ENCODE assay signal across 11 mouse cellular contexts in the genomic region with DNA sequence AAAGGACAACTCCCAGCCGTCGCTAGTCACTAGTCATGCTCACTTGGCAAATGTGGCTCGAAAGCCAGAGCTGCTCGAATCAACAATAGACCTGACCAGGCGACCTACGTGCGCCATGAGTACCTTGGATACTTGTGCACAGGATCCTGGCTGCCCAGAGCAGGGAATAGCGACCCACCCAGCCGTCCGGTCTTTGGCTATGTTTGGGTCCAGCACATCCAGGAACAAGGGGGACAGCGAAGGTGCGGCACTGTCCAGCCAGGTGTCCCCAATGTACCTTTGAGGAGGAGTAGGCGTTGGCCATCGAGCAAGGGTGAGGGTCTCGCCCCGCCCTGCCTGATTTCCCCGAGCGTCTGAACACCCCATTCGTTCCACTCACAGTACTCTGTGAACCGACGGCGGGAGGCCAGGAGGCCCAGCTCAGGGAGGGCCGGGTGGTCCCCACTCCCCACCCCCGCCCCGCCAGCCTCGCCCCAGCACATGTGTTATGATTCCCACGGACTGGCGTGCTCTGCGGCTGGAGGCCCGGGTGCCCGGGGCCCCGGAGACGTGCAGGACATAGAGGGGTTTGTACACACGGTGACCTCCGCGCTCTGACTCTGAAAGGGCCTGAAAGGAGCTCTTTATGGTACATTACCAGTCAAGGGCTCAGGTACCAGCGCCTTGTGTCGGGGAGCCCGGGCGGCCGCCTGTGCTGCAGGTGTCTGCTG. TPM values are rescaled to one million over a fixed set of nuclear protein-coding genes. Genes with fewer than 3 reads are reported as not detected.
DNase-seq lines count a peak whose midpoint lies in the region; ATAC-seq and TF ChIP-seq lines count a peak whose summit lies in the region.
"Had no signal": no experiment of that assay in that cellular context is flagged by ENCODE, and none has a peak within 500 bp of the region (broad histone marks: within the 10 kb centered on the region; RNA-seq: fewer than 3 reads in every experiment).

No protein-coding gene starts in this region.

- peaks cover 83% of the 10 kb centered on the region for H3K27me3 ChIP-seq in heart, embryonic 15.5 days
- peaks cover 95% of the 10 kb centered on the region for H3K27me3 ChIP-seq in embryonic facial prominence, embryonic 13.5 days
- H3K27me3 ChIP-seq in hindbrain, postnatal 0 days (ENCODE audit: insufficient read depth, low read length), result peaks cover 59% of the 10 kb centered on the region
- peaks cover 95% of the 10 kb centered on the region for H3K27me3 ChIP-seq in neural tube, embryonic 13.5 days

- no peaks in the 10 kb centered on the region for H3K9me3 ChIP-seq in heart, embryonic 15.5 days (replicated peaks)
- H3K9me3 ChIP-seq in embryonic facial prominence, embryonic 13.5 days, result no peaks in the 10 kb centered on the region
- no peaks in the 10 kb centered on the region for H3K9me3 ChIP-seq in hindbrain, postnatal 0 days (ENCODE audit: low read length)
- H3K9me3 ChIP-seq in neural tube, embryonic 13.5 days, result no peaks in the 10 kb centered on the region

- H3K4me1 ChIP-seq in heart, embryonic 15.5 days (replicated peaks), result peaks cover 15% of the 10 kb centered on the region
- peaks cover 20% of the 10 kb centered on the region for H3K4me1 ChIP-seq in embryonic facial prominence, embryonic 13.5 days
- H3K4me1 ChIP-seq in hindbrain, postnatal 0 days (ENCODE audit: insufficient read depth, low read length), result no peaks in the 10 kb centered on the region
- H3K4me1 ChIP-seq in neural tube, embryonic 13.5 days (replicated peaks), result peaks cover 26% of the 10 kb centered on the region

- no peak for ATAC-seq in heart, embryonic 15.5 days (replicated peaks; ENCODE audit: insufficient number of reproducible peaks, insufficient read depth, low FRiP score, low read depth)
- no peak for ATAC-seq in embryonic facial prominence, embryonic 13.5 days (ENCODE audit: insufficient number of reproducible peaks, insufficient read depth, low FRiP score, low TSS enrichment, low read depth)
- peak; percentile 59; the same call in 1 of the 2 replicates for ATAC-seq in hindbrain, postnatal 0 days
- peak; percentile 54 for ATAC-seq in neural tube, embryonic 13.5 days (ENCODE audit: low read depth)
- ATAC-seq: activated CD4-positive, CD25-positive, alpha-beta regulatory T cell, adult 4 months had no signal

- no peaks in the 10 kb centered on the region for H3K36me3 ChIP-seq in heart, embryonic 15.5 days
- no peaks in the 10 kb centered on the region for H3K36me3 ChIP-seq in embryonic facial prominence, embryonic 13.5 days
- no peaks in the 10 kb centered on the region for H3K36me3 ChIP-seq in hindbrain, postnatal 0 days (ENCODE audit: insufficient read depth, low read length)
- H3K36me3 ChIP-seq in neural tube, embryonic 13.5 days, result no peaks in the 10 kb centered on the region

- peak overlapping the region; percentile 15 for H3K4me2 ChIP-seq in heart, embryonic 15.5 days
- H3K4me2 ChIP-seq in embryonic facial prominence, embryonic 13.5 days, result peak overlapping the region; percentile 14; the same call in 1 of the 2 replicates
- peak overlapping the region; percentile 54 for H3K4me2 ChIP-seq in hindbrain, postnatal 0 days (ENCODE audit: low read depth, low read length)
- H3K4me2 ChIP-seq in neural tube, embryonic 13.5 days, result peak overlapping the region; percentile 62
- H3K4me2 ChIP-seq: lung, embryonic 14.5 days had no signal

- intact Hi-C loops in heart, postnatal 10 days (cut with DNase I), result no loop called here
- intact Hi-C loops in left cerebral cortex, postnatal 25 days (cut with DNase I), result no loop called here

- WGBS in heart, embryonic 15.5 days, result 4% methylated on average over 41 of the region's 41 CpGs
- WGBS in embryonic facial prominence, embryonic 13.5 days, result 1% methylated on average over 41 of the region's 41 CpGs
- WGBS in hindbrain, postnatal 0 days, result 3% methylated on average over 41 of the region's 41 CpGs
- WGBS in neural tube, embryonic 13.5 days, result 1% methylated on average over 41 of the region's 41 CpGs

- H3K9ac ChIP-seq in heart, embryonic 15.5 days, result no peak overlapping the region
- no peak overlapping the region for H3K9ac ChIP-seq in embryonic facial prominence, embryonic 13.5 days
- H3K9ac ChIP-seq in hindbrain, postnatal 0 days (replicated peaks; ENCODE audit: low read length), result no peak overlapping the region
- no peak overlapping the region for H3K9ac ChIP-seq in neural tube, embryonic 13.5 days
- H3K9ac ChIP-seq: lung, embryonic 14.5 days had no signal

- no peak overlapping the region for H3K4me3 ChIP-seq in heart, embryonic 15.5 days
- H3K4me3 ChIP-seq in embryonic facial prominence, embryonic 13.5 days, result peak overlapping the region; percentile 7; the same call in 1 of the 2 replicates
- peak overlapping the region; percentile 32; the same call in 1 of the 2 replicates for H3K4me3 ChIP-seq in hindbrain, postnatal 0 days (ENCODE audit: low read length)
- H3K4me3 ChIP-seq in neural tube, embryonic 13.5 days, result 0 out of 2 replicates have a peak overlapping the region, but pooled peaks have one; percentile 5

- no peak overlapping the region for H3K27ac ChIP-seq in heart, embryonic 15.5 days
- H3K27ac ChIP-seq in embryonic facial prominence, embryonic 13.5 days, result no peak overlapping the region
- no peak overlapping the region for H3K27ac ChIP-seq in hindbrain, postnatal 0 days
- H3K27ac ChIP-seq in neural tube, embryonic 13.5 days (replicated peaks), result no peak overlapping the region

- no peak for TF ChIP-seq CTCF in hindbrain, postnatal 0 days (IDR thresholded peaks at IDR 0.05; ENCODE audit: low read depth)

- no peak for DNase-seq in heart, postnatal 10 days
- DNase-seq in hindbrain, postnatal 0 days (ENCODE audit: low spot score), result no peak
- no peak for DNase-seq in frontal cortex, adult 2 months (ENCODE audit: extremely low spot score in 1 of 2, low spot score in 1 of 2)
- DNase-seq in ovary, postnatal 36 days (ENCODE audit: low spot score), result no peak
- no peak for DNase-seq in left cerebral cortex, postnatal 25 days (ENCODE audit: low spot score in 2 of 2)

RNA-seq across cellular contexts. Expression of gene Ptf1a, which starts 13.7 kb away (rescaled TPM):
- polyA plus RNA-seq in heart, embryonic 15.5 days (2015; fragmentation: Nextera tagmentation; extraction: Ambion mirVana), result not detected in 2 replicates
- not detected for total RNA-seq in heart, postnatal 10 days (2021)
- polyA plus RNA-seq in embryonic facial prominence, embryonic 13.5 days (2015; fragmentation: Nextera tagmentation; extraction: Ambion mirVana), result not detected in 2 replicates
- total RNA-seq in hindbrain, postnatal 0 days (2014; rRNA removed), result 5.1 and 8.5 TPM in 2 replicates
- 1.8 and 1.9 TPM in 2 replicates for polyA plus RNA-seq in hindbrain, postnatal 0 days (2015; fragmentation: Nextera tagmentation; extraction: Ambion mirVana)
- polyA plus RNA-seq in neural tube, embryonic 13.5 days (2015; fragmentation: Nextera tagmentation; extraction: Ambion mirVana), result 0.92 and 1.2 TPM in 2 replicates
- not detected in 2 replicates for polyA plus RNA-seq in frontal cortex, adult 2 months (2012; rRNA removed)
- not detected for total RNA-seq in left cerebral cortex, postnatal 25 days (2021)
- total RNA-seq: left cerebral cortex, adult 18-20 months had no signal
- polyA plus RNA-seq: activated CD4-positive, CD25-positive, alpha-beta regulatory T cell, adult 4 months; lung, embryonic 14.5 days had no signal

Comparison
In these comparisons a context has a peak if more than half of its experiments do, and no peak if none do; other contexts are left out.
1. ATAC-seq: peak in hindbrain, postnatal 0 days (single experiment) and neural tube, embryonic 13.5 days (single experiment); none in heart, embryonic 15.5 days (single experiment) and embryonic facial prominence, embryonic 13.5 days (single experiment).
2. Peak in every context shown above with its lines, with median percentiles within 50 percentile points of each other: H3K4me2 ChIP-seq.